ENCODE assay signal across 35 mouse cellular contexts in genomic region chr2:172238220-172238619, GRCm38 (mm10). TPM values are rescaled to one million over a fixed set of nuclear protein-coding genes. Genes with fewer than 3 reads are reported as not detected.
"Had no signal": no experiment of that assay in that cellular context is flagged by ENCODE, and none has a peak within 500 bp of the region (broad histone marks: within the 10 kb centered on the region; RNA-seq: fewer than 3 reads in every experiment).

No protein-coding gene starts in this region.

- H3K9ac ChIP-seq: embryonic facial prominence, embryonic 12.5 days; embryonic facial prominence, embryonic 13.5 days; embryonic facial prominence, embryonic 15.5 days; forebrain, embryonic 12.5 days; forebrain, embryonic 13.5 days; forebrain, embryonic 15.5 days; forebrain, postnatal 0 days had no signal

- H3K9me3 ChIP-seq: embryonic facial prominence, embryonic 10.5 days; embryonic facial prominence, embryonic 12.5 days; embryonic facial prominence, embryonic 13.5 days; embryonic facial prominence, embryonic 15.5 days; forebrain, embryonic 10.5 days; forebrain, embryonic 12.5 days; forebrain, embryonic 13.5 days; forebrain, embryonic 15.5 days; heart, embryonic 10.5 days had no signal

- H3K27ac ChIP-seq: embryonic facial prominence, embryonic 10.5 days; embryonic facial prominence, embryonic 12.5 days; embryonic facial prominence, embryonic 13.5 days; embryonic facial prominence, embryonic 15.5 days; forebrain, embryonic 10.5 days; forebrain, embryonic 12.5 days; forebrain, embryonic 13.5 days; forebrain, embryonic 15.5 days; gastrocnemius, adult 2 months; heart, adult 2 months; heart, embryonic 10.5 days had no signal

- DNase-seq: cerebellum, adult 9-11 months; cerebellum, postnatal 10 days; cerebellum, postnatal 14 days; cerebellum, postnatal 25 days; cerebellum, postnatal 36 days; embryo, embryonic 11 days; forebrain, postnatal 0 days; gastrocnemius, adult 2 months; gastrocnemius, postnatal 10 days; gastrocnemius, postnatal 14 days; gastrocnemius, postnatal 25 days; gastrocnemius, postnatal 36 days; heart, adult 11 months; heart, adult 18-20 months; heart, adult 2 months had no signal

- H3K36me3 ChIP-seq: embryonic facial prominence, embryonic 10.5 days; embryonic facial prominence, embryonic 12.5 days; embryonic facial prominence, embryonic 13.5 days; embryonic facial prominence, embryonic 15.5 days; forebrain, embryonic 10.5 days; forebrain, embryonic 12.5 days; forebrain, embryonic 15.5 days; heart, embryonic 10.5 days had no signal

- H3K4me2 ChIP-seq: embryonic facial prominence, embryonic 12.5 days; embryonic facial prominence, embryonic 13.5 days; embryonic facial prominence, embryonic 15.5 days; forebrain, embryonic 12.5 days; forebrain, embryonic 13.5 days; forebrain, embryonic 15.5 days had no signal

- H3K4me3 ChIP-seq: embryonic facial prominence, embryonic 10.5 days; embryonic facial prominence, embryonic 12.5 days; embryonic facial prominence, embryonic 13.5 days; embryonic facial prominence, embryonic 15.5 days; erythroblast, embryonic 14.5 days; forebrain, embryonic 10.5 days; forebrain, embryonic 12.5 days; forebrain, embryonic 13.5 days; forebrain, embryonic 15.5 days; gastrocnemius, adult 2 months; heart, adult 2 months; heart, embryonic 10.5 days had no signal

- H3K27me3 ChIP-seq: embryonic facial prominence, embryonic 12.5 days; embryonic facial prominence, embryonic 13.5 days; embryonic facial prominence, embryonic 15.5 days; forebrain, embryonic 12.5 days; forebrain, embryonic 15.5 days had no signal

- ATAC-seq: forebrain, embryonic 13.5 days; forebrain, embryonic 14.5 days; forebrain, embryonic 15.5 days; forebrain, embryonic 16.5 days had no signal

- H3K4me1 ChIP-seq: embryonic facial prominence, embryonic 10.5 days; embryonic facial prominence, embryonic 12.5 days; embryonic facial prominence, embryonic 13.5 days; embryonic facial prominence, embryonic 15.5 days; forebrain, embryonic 10.5 days; forebrain, embryonic 12.5 days; forebrain, embryonic 13.5 days; forebrain, embryonic 15.5 days; heart, embryonic 10.5 days had no signal

RNA-seq across cellular contexts. Expression of gene Mc3r, which starts 10.1 kb away (rescaled TPM):
- total RNA-seq: common myeloid progenitor, adult 5-6 weeks; gastrocnemius, adult 18-20 months; gastrocnemius, adult 2 months; gastrocnemius, adult 8-10 months; gastrocnemius, postnatal 10 days; gastrocnemius, postnatal 14 days; gastrocnemius, postnatal 25 days; gastrocnemius, postnatal 36 days; granulocyte monocyte progenitor cell, adult 5-6 weeks; heart, adult 18-20 months; heart, adult 2 months; heart, adult 8-10 months had no signal
- polyA plus RNA-seq: embryonic facial prominence, embryonic 10.5 days; embryonic facial prominence, embryonic 11.5 days; embryonic facial prominence, embryonic 12.5 days; embryonic facial prominence, embryonic 13.5 days; embryonic facial prominence, embryonic 15.5 days; erythroblast, embryonic 14.5 days; forebrain, embryonic 10.5 days; forebrain, embryonic 11.5 days; forebrain, embryonic 12.5 days; gonadal fat pad, adult 2 months; heart, adult 2 months; heart, embryonic 10.5 days had no signal
